Mouse (Mus musculus): ENCODE measurements around the gene Phf10. TPM values are rescaled to one million over a fixed set of nuclear protein-coding genes. Genes with fewer than 3 reads are reported as not detected.
"Not testable (repeated sequence)": the region's sequence is repeated elsewhere in the genome, so short reads cannot be mapped to it uniquely, and the experiment has no call there.

The Phf10 gene
- polyA plus RNA-seq, 1 experiment from 2014 or later: 21.2 TPM

GRCm38 (mm10) chr17:14968373-14968913 lies 7.4 kb upstream of the Phf10 start:
- H3K4me3 ChIP-seq; H3K9me3 ChIP-seq (replicated peaks); H3K36me3 ChIP-seq; H3K4me1 ChIP-seq (replicated peaks); ATAC-seq (replicated peaks; ENCODE audit: insufficient number of reproducible peaks, insufficient read depth, low FRiP score, low read depth); H3K27ac ChIP-seq; H3K4me2 ChIP-seq; H3K9ac ChIP-seq; H3K27me3 ChIP-seq: not testable (repeated sequence)
- WGBS: no CpG with 5 or more reads among the region's 6 CpGs

- not testable (repeated sequence) for H3K4me3 ChIP-seq; H3K9ac ChIP-seq; H3K27ac ChIP-seq; H3K4me2 ChIP-seq; H3K36me3 ChIP-seq; H3K27me3 ChIP-seq; H3K9me3 ChIP-seq (replicated peaks); H3K4me1 ChIP-seq (replicated peaks)
- WGBS: no CpG with 5 or more reads among the region's 44 CpGs
- peak; percentile 86 for ATAC-seq (replicated peaks; ENCODE audit: insufficient number of reproducible peaks, insufficient read depth, low FRiP score, low read depth)
Observed at GRCm38 (mm10) chr17:14961557-14962154, 583 bp upstream of the Phf10 start.

- Histone ChIP-seq H3K4me3 (peak overlapping the region; percentile 75), H3K4me2 (peak overlapping the region; percentile 90), H3K9me3 (replicated peaks) (no peaks in the 10 kb centered on the region), H3K27me3 (no peaks in the 10 kb centered on the region), H3K4me1 (replicated peaks) (peaks cover 7% of the 10 kb centered on the region), H3K36me3 (0 out of 2 replicates have a peak, but pooled peaks cover 3% of the 10 kb centered on the region), H3K27ac (peak overlapping the region; percentile 81), H3K9ac (peak overlapping the region; percentile 79)
- peak; percentile 6; the same call in 1 of the 2 replicates for ATAC-seq (replicated peaks; ENCODE audit: insufficient number of reproducible peaks, insufficient read depth, low FRiP score, low read depth)
- WGBS: 0% methylated on average over 21 of the region's 23 CpGs
Observed at GRCm38 (mm10) chr17:14960520-14960919, 553 bp downstream of the Phf10 start.

- H3K4me3 ChIP-seq: peak overlapping the region; percentile 36
- H3K4me1 ChIP-seq (replicated peaks): peaks cover 7% of the 10 kb centered on the region
- no peak for ATAC-seq (replicated peaks; ENCODE audit: insufficient number of reproducible peaks, insufficient read depth, low FRiP score, low read depth)
- H3K9ac ChIP-seq: peak overlapping the region; percentile 38; the same call in 1 of the 2 replicates
- H3K36me3 ChIP-seq: peaks cover 4% of the 10 kb centered on the region; the same call in 1 of the 2 replicates
- 26% methylated on average over 3 of the region's 3 CpGs for WGBS
- no peaks in the 10 kb centered on the region for H3K27me3 ChIP-seq
- H3K9me3 ChIP-seq (replicated peaks): no peaks in the 10 kb centered on the region
- H3K27ac ChIP-seq: no peak overlapping the region
- H3K4me2 ChIP-seq: peak overlapping the region; percentile 90
Observed at GRCm38 (mm10) chr17:14959979-14960378, 1.1 kb downstream of the Phf10 start.

- no peaks in the 10 kb centered on the region for H3K27me3 ChIP-seq
- H3K9me3 ChIP-seq (replicated peaks): no peaks in the 10 kb centered on the region
- WGBS: 84% methylated on average over 5 of the region's 5 CpGs
- H3K4me2 ChIP-seq: no peak overlapping the region
- H3K9ac ChIP-seq: no peak overlapping the region
- no peak overlapping the region for H3K4me3 ChIP-seq
- H3K36me3 ChIP-seq: peaks cover 14% of the 10 kb centered on the region
- peaks cover 7% of the 10 kb centered on the region for H3K4me1 ChIP-seq (replicated peaks)
- no peak overlapping the region for H3K27ac ChIP-seq
- no peak for ATAC-seq (replicated peaks; ENCODE audit: insufficient number of reproducible peaks, insufficient read depth, low FRiP score, low read depth)
Observed at GRCm38 (mm10) chr17:14958686-14959327, 2.3 kb downstream of the Phf10 start.

- H3K4me1 ChIP-seq (replicated peaks): no peaks in the 10 kb centered on the region
- no peak overlapping the region for H3K4me3 ChIP-seq
- no peaks in the 10 kb centered on the region for H3K27me3 ChIP-seq
- no peak overlapping the region for H3K27ac ChIP-seq
- ATAC-seq (replicated peaks; ENCODE audit: insufficient number of reproducible peaks, insufficient read depth, low FRiP score, low read depth): no peak
- H3K36me3 ChIP-seq: peaks cover 49% of the 10 kb centered on the region
- 74% methylated on average over 8 of the region's 8 CpGs for WGBS
- no peak overlapping the region for H3K9ac ChIP-seq
- H3K9me3 ChIP-seq (replicated peaks): no peaks in the 10 kb centered on the region
- H3K4me2 ChIP-seq: no peak overlapping the region
Observed at GRCm38 (mm10) chr17:14953452-14953851, 7.6 kb downstream of the Phf10 start.

- WGBS: 82% methylated on average over 7 of the region's 7 CpGs
- no peak overlapping the region for H3K4me3 ChIP-seq
- H3K4me1 ChIP-seq (replicated peaks): peaks cover 11% of the 10 kb centered on the region
- H3K27me3 ChIP-seq: no peaks in the 10 kb centered on the region
- H3K9me3 ChIP-seq (replicated peaks): no peaks in the 10 kb centered on the region
- ATAC-seq (replicated peaks; ENCODE audit: insufficient number of reproducible peaks, insufficient read depth, low FRiP score, low read depth): no peak
- H3K4me2 ChIP-seq: no peak overlapping the region
- H3K9ac ChIP-seq: no peak overlapping the region
- peaks cover 55% of the 10 kb centered on the region for H3K36me3 ChIP-seq
- no peak overlapping the region for H3K27ac ChIP-seq
Observed at GRCm38 (mm10) chr17:14949161-14949827, 11.8 kb downstream of the Phf10 start.

- Histone ChIP-seq H3K9ac (no peak overlapping the region), H3K4me3 (0 out of 2 replicates have a peak overlapping the region, but pooled peaks have one; percentile 6), H3K9me3 (replicated peaks) (no peaks in the 10 kb centered on the region), H3K4me1 (replicated peaks) (peaks cover 25% of the 10 kb centered on the region), H3K27ac (no peak overlapping the region), H3K36me3 (peaks cover 20% of the 10 kb centered on the region), H3K4me2 (peak overlapping the region; percentile 95), H3K27me3 (no peaks in the 10 kb centered on the region)
- WGBS: 85% methylated on average over 1 of the region's 1 CpGs
- no peak for ATAC-seq (replicated peaks; ENCODE audit: insufficient number of reproducible peaks, insufficient read depth, low FRiP score, low read depth)
Observed at GRCm38 (mm10) chr17:14944551-14944950, 16.5 kb downstream of the Phf10 start.

- 19% methylated on average over 16 of the region's 16 CpGs for WGBS
- peak overlapping the region; percentile 91 for H3K9ac ChIP-seq
- ATAC-seq (replicated peaks; ENCODE audit: insufficient number of reproducible peaks, insufficient read depth, low FRiP score, low read depth): no peak
Observed at GRCm38 (mm10) chr17:14943729-14944059, 17.4 kb downstream of the Phf10 start.

GRCm38 (mm10) chr17:14943009-14943728 lies 17.9 kb downstream of the Phf10 start, which contains the start of the genes Wdr27 and 1600012H06Rik:
Gene Wdr27, minus strand, starts transcription at chr17:14943158.
Gene 1600012H06Rik, plus strand, starts transcription at chr17:14943184.
- Histone ChIP-seq H3K27ac (peak within 1 kb of the TSS; percentile 81), H3K27me3 (no peaks in the 10 kb centered on the region), H3K4me3 (peak within 1 kb of the TSS; percentile 93), H3K9ac (peak within 1 kb of the TSS; percentile 91), H3K4me2 (peak within 1 kb of the TSS; percentile 95), H3K4me1 (replicated peaks) (peaks cover 25% of the 10 kb centered on the region), H3K9me3 (replicated peaks) (no peaks in the 10 kb centered on the region), H3K36me3 (peaks cover 15% of the 10 kb centered on the region)
- WGBS: under 1% methylated on average over 54 of the region's 54 CpGs
- ATAC-seq (replicated peaks; ENCODE audit: insufficient number of reproducible peaks, insufficient read depth, low FRiP score, low read depth): peak; percentile 98

More at GRCm38 (mm10) chr17:14943729-14944059, 17.4 kb downstream of the Phf10 start:
- peaks cover 15% of the 10 kb centered on the region for H3K36me3 ChIP-seq
- H3K4me1 ChIP-seq (replicated peaks): peaks cover 25% of the 10 kb centered on the region
- no peaks in the 10 kb centered on the region for H3K9me3 ChIP-seq (replicated peaks)
- peak overlapping the region; percentile 93 for H3K4me3 ChIP-seq
- H3K4me2 ChIP-seq: peak overlapping the region; percentile 95
- peak overlapping the region; percentile 81 for H3K27ac ChIP-seq
- no peaks in the 10 kb centered on the region for H3K27me3 ChIP-seq

GRCm38 (mm10) chr17:14942181-14942580 lies 18.9 kb downstream of the Phf10 start:
- H3K4me1 ChIP-seq (replicated peaks): peaks cover 25% of the 10 kb centered on the region
- H3K4me2 ChIP-seq: peak overlapping the region; percentile 95
- not testable (repeated sequence) for ATAC-seq (replicated peaks; ENCODE audit: insufficient number of reproducible peaks, insufficient read depth, low FRiP score, low read depth); H3K9me3 ChIP-seq (replicated peaks); H3K27ac ChIP-seq; H3K27me3 ChIP-seq
- 65% methylated on average over 6 of the region's 6 CpGs for WGBS
- peak overlapping the region; percentile 93 for H3K4me3 ChIP-seq
- H3K36me3 ChIP-seq: peaks cover 15% of the 10 kb centered on the region
- H3K9ac ChIP-seq: peak overlapping the region; percentile 91; the same call in 1 of the 2 replicates
